Mouse (Mus musculus): ENCODE measurements around the gene Rhox11. TPM values are rescaled to one million over a fixed set of nuclear protein-coding genes. Genes with fewer than 3 reads are reported as not detected.
"Not testable (repeated sequence)": the region's sequence is repeated elsewhere in the genome, so short reads cannot be mapped to it uniquely, and the experiment has no call there.

Gene Rhox11
- polyA plus RNA-seq (2012; ENCODE audit: insufficient read depth, low replicate concordance) = not detected in 2 replicates

DNA sequence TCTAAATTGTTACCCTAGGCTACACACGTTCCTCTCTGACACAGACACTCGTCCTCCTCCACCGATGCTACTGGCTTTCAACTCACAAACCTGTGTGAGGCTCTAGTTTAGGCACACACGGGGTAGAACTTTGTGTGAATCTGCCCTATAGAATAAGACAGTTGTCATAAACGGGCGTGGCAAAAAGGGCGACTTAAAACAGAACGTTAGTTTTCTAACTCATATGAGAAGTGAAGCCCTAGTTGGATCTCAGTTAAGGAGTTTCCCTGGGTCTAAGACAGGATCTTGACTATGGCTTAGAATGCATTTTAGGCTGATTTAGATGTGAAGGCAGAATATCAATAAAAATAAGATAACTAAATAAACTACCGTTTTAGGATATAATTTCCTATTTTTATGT is at the start of gene Rhox11:
Gene Rhox11, minus strand, starts transcription at position 101 of the 400 bp plus-strand sequence.
- no peak within 1 kb of the TSS for H3K4me3 ChIP-seq (replicated peaks)
- peaks cover 8% of the 10 kb centered on the region for H3K27me3 ChIP-seq (replicated peaks)
- no peaks in the 10 kb centered on the region for H3K36me3 ChIP-seq (replicated peaks; ENCODE audit: low read length)
- H3K9me3 ChIP-seq = no peaks in the 10 kb centered on the region
- H3K4me1 ChIP-seq = no peaks in the 10 kb centered on the region
- TF ChIP-seq GATA1 (IDR thresholded peaks at IDR 0.05; ENCODE audit: borderline replicate concordance, low read length) (no peak), FLI1 (IDR thresholded peaks at IDR 0.05; ENCODE audit: low read length) (no peak)

GRCm38 (mm10) chrX:38121478-38121877 is 36.5 kb upstream of the Rhox11 start:
- Histone ChIP-seq H3K27me3 (replicated peaks) (peaks cover 3% of the 10 kb centered on the region), H3K4me1 (no peaks in the 10 kb centered on the region), H3K9me3 (peaks cover 24% of the 10 kb centered on the region), H3K4me3 (replicated peaks) (no peak overlapping the region), H3K36me3 (replicated peaks; ENCODE audit: low read length) (no peaks in the 10 kb centered on the region)
- TF ChIP-seq GATA1 (IDR thresholded peaks at IDR 0.05; ENCODE audit: borderline replicate concordance, low read length) = no peak
- no peak for TF ChIP-seq FLI1 (IDR thresholded peaks at IDR 0.05; ENCODE audit: low read length)

DNA sequence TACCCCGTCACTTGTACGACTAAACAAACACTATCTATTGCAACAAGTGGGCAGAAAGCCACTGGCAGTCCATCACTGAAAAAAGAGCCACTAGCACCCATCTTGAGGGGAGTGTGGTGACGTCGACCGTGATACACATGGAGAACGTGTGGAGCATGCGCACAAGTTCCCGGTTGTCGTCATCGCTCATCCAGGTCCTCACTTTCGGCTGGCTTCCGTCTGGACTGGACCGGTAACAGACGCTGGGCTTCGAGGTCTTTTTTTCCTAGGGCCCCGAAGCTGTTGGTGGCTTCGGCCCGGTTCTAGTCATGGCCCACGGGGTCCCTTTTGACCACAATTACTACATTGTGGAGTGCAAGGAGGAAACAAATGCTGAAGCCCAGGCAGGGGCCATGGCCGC is 36.0 kb upstream of the Rhox11 start, which contains the start of gene Rhox13:
Gene Rhox13, plus strand, starts transcription at position 238 of the 400 bp plus-strand sequence.
- Histone ChIP-seq H3K36me3 (replicated peaks; ENCODE audit: low read length) (no peaks in the 10 kb centered on the region), H3K27me3 (replicated peaks) (peaks cover 3% of the 10 kb centered on the region)
- TF ChIP-seq GATA1 (IDR thresholded peaks at IDR 0.05; ENCODE audit: borderline replicate concordance, low read length) = no peak
- TF ChIP-seq FLI1 (IDR thresholded peaks at IDR 0.05; ENCODE audit: low read length) = no peak

DNA sequence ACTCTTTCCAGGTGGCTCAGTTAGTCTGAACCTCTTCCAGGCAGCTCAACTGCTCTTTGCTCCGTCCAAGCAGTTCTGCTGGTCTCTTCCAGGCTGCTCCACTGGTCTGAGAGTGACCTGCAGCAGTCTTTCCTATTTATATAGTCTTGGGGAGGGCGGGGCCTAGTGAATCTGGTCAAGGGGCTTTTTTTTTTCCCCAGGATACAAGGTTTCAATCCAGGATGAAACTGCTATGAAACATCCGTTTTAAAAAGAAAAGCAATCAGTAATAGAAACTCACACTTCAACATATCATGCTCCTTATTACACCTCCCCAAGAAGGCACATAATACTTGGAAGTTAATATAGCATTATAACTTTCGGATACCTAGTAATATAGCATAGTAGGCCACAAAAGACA is 25.9 kb upstream of the Rhox11 start, which contains the start of gene Rhox12:
Gene Rhox12, minus strand, starts transcription at position 101 of the 400 bp plus-strand sequence.
- no peaks in the 10 kb centered on the region for H3K4me1 ChIP-seq
- no peak within 1 kb of the TSS for H3K4me3 ChIP-seq (replicated peaks)
- H3K9me3 ChIP-seq = no peaks in the 10 kb centered on the region
- TF ChIP-seq GATA1 (IDR thresholded peaks at IDR 0.05; ENCODE audit: borderline replicate concordance, low read length) = no peak
- no peak for TF ChIP-seq FLI1 (IDR thresholded peaks at IDR 0.05; ENCODE audit: low read length)
- peaks cover 18% of the 10 kb centered on the region for H3K27me3 ChIP-seq (replicated peaks)
- no peaks in the 10 kb centered on the region for H3K36me3 ChIP-seq (replicated peaks; ENCODE audit: low read length)

More for the DNA sequence above, 36.0 kb upstream of the Rhox11 start, which contains the start of gene Rhox13:
- H3K9me3 ChIP-seq = peaks cover 24% of the 10 kb centered on the region
- H3K4me3 ChIP-seq (replicated peaks) = no peak within 1 kb of the TSS
- H3K4me1 ChIP-seq = no peaks in the 10 kb centered on the region

DNA sequence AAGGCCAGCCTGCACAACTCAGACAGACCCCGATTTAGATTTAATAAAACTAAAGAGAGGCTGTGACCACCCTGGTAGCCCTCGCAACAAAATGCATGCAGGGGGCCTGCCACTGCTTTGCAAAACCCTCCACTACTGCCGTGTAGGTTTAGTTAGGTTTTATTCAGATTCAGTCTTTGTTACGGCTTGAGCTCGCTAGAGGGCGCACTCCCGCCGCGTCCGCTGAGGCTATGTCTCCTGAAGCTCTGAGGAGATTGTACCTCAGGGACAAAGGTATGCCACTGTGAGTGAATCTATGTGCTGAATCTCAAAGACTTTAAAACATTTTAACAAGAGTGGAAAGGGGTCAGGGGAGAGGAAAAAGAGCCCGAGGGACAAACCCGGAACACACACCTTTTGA is 715 bp downstream of the Rhox11 start:
- Histone ChIP-seq H3K4me1 (no peaks in the 10 kb centered on the region), H3K4me3 (replicated peaks) (no peak overlapping the region), H3K27me3 (replicated peaks) (peaks cover 11% of the 10 kb centered on the region), H3K9me3 (no peaks in the 10 kb centered on the region), H3K36me3 (replicated peaks; ENCODE audit: low read length) (no peaks in the 10 kb centered on the region)
- no peak for TF ChIP-seq GATA1 (IDR thresholded peaks at IDR 0.05; ENCODE audit: borderline replicate concordance, low read length)
- TF ChIP-seq FLI1 (IDR thresholded peaks at IDR 0.05; ENCODE audit: low read length) = no peak

DNA sequence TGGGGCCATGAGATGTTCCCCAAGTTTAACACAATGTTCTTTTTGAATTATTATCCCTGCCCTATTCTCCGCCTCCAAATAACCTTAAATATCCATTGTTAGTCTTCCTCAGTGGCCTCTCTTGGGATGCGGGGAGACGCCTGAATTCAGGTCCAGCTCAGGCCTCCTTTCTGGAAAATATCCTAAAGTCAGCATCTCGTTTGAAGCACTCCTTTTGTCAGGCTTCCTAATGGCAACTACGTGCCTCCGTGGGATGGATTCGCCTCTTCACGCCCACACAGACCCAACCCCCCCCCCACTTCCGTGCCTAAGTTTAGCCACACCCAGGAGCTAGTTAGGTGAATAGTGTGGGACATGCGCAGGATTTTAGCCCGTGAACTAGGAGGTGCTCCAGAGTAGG is 18.8 kb downstream of the Rhox11 start, which contains the start of gene Rhox10:
Gene Rhox10, plus strand, starts transcription at position 301 of the 400 bp plus-strand sequence.
- no peaks in the 10 kb centered on the region for H3K36me3 ChIP-seq (replicated peaks; ENCODE audit: low read length)
- TF ChIP-seq FLI1 (IDR thresholded peaks at IDR 0.05; ENCODE audit: low read length) = no peak
- TF ChIP-seq GATA1 (IDR thresholded peaks at IDR 0.05; ENCODE audit: borderline replicate concordance, low read length) = no peak
- H3K27me3 ChIP-seq (replicated peaks) = peaks cover 9% of the 10 kb centered on the region
- H3K4me1 ChIP-seq = no peaks in the 10 kb centered on the region
- H3K4me3 ChIP-seq (replicated peaks) = no peak within 1 kb of the TSS
- H3K9me3 ChIP-seq = peaks cover 14% of the 10 kb centered on the region; the same call in 1 of the 2 replicates

- H3K4me1 ChIP-seq = no peaks in the 10 kb centered on the region
- no peaks in the 10 kb centered on the region for H3K36me3 ChIP-seq (replicated peaks; ENCODE audit: low read length)
- peaks cover 3% of the 10 kb centered on the region for H3K27me3 ChIP-seq (replicated peaks)
- H3K4me3 ChIP-seq (replicated peaks) = no peak overlapping the region
- TF ChIP-seq GATA1 (IDR thresholded peaks at IDR 0.05; ENCODE audit: borderline replicate concordance, low read length) = no peak
- no peak for TF ChIP-seq FLI1 (IDR thresholded peaks at IDR 0.05; ENCODE audit: low read length)
- peaks cover 11% of the 10 kb centered on the region; the same call in 1 of the 2 replicates for H3K9me3 ChIP-seq
These were observed 23.4 kb downstream of the Rhox11 start for GRCm38 (mm10) chrX:38061544-38061943.

GRCm38 (mm10) chrX:38043014-38043413 is 41.9 kb downstream of the Rhox11 start, which contains the start of gene Btg1-ps2:
TSS of gene Btg1-ps2 (minus strand) at chrX:38043114.
- H3K27me3 ChIP-seq (replicated peaks) = peaks cover 17% of the 10 kb centered on the region
- not testable (repeated sequence) for H3K9me3 ChIP-seq; H3K4me3 ChIP-seq (replicated peaks); H3K36me3 ChIP-seq (replicated peaks; ENCODE audit: low read length); H3K4me1 ChIP-seq

DNA sequence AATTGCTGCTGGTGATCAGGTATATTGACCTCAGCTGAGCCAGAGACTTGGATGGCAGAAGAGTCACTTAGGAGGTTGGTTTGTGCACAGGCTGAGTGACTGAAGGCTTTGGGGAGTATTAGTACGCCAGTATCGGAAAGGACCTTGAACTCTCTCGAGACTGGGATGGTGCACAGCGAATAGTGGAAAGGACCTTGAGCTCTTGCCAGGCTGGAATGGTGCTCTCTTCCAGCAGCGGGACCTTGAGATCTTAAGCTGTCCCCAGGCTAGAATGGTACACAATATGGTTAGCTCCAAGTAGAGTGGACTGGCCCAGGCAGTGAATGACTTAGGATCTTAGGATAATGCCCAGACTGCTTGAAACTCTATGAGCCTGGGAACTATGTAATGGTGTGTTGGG is 45.3 kb downstream of the Rhox11 start:
- Histone ChIP-seq H3K9me3 (peaks cover 3% of the 10 kb centered on the region; the same call in 1 of the 2 replicates), H3K4me1 (no peaks in the 10 kb centered on the region), H3K4me3 (replicated peaks) (no peak overlapping the region), H3K27me3 (replicated peaks) (peaks cover 11% of the 10 kb centered on the region), H3K36me3 (replicated peaks; ENCODE audit: low read length) (no peaks in the 10 kb centered on the region)
- TF ChIP-seq GATA1 (IDR thresholded peaks at IDR 0.05; ENCODE audit: borderline replicate concordance, low read length) = no peak
- no peak for TF ChIP-seq FLI1 (IDR thresholded peaks at IDR 0.05; ENCODE audit: low read length)

GRCm38 (mm10) chrX:38033841-38034240 is 51.1 kb downstream of the Rhox11 start:
- H3K9me3 ChIP-seq = peaks cover 15% of the 10 kb centered on the region; the same call in 1 of the 2 replicates
- no peaks in the 10 kb centered on the region for H3K4me1 ChIP-seq
- no peak for TF ChIP-seq FLI1 (IDR thresholded peaks at IDR 0.05; ENCODE audit: low read length)
- TF ChIP-seq GATA1 (IDR thresholded peaks at IDR 0.05; ENCODE audit: borderline replicate concordance, low read length) = no peak
- H3K4me3 ChIP-seq (replicated peaks) = no peak overlapping the region
- H3K27me3 ChIP-seq (replicated peaks) = peaks cover 16% of the 10 kb centered on the region
- H3K36me3 ChIP-seq (replicated peaks; ENCODE audit: low read length) = no peaks in the 10 kb centered on the region

Other genes with a start within 250 kb of the Rhox11 start
- gene Rhox8, start 206.2 kb downstream of the Rhox11 start, polyA plus RNA-seq (2012; ENCODE audit: insufficient read depth, low replicate concordance) = not detected in 2 replicates
- gene Rhox7b, start 187.9 kb downstream of the Rhox11 start, polyA plus RNA-seq (2012; ENCODE audit: insufficient read depth, low replicate concordance) = not detected in 2 replicates
- not detected in 2 replicates for gene Rhox9, start 183.4 kb downstream of the Rhox11 start, polyA plus RNA-seq (2012; ENCODE audit: insufficient read depth, low replicate concordance)
- not detected in 2 replicates for gene Btg1-ps1, start 66.3 kb downstream of the Rhox11 start, polyA plus RNA-seq (2012; ENCODE audit: insufficient read depth, low replicate concordance)
- gene Btg1-ps2, start 42.0 kb downstream of the Rhox11 start, polyA plus RNA-seq (2012; ENCODE audit: insufficient read depth, low replicate concordance) = not detected in 2 replicates
- gene Rhox10, start 18.7 kb downstream of the Rhox11 start, polyA plus RNA-seq (2012; ENCODE audit: insufficient read depth, low replicate concordance) = not detected in 2 replicates
- not detected in 2 replicates for gene Rhox12, start 25.8 kb upstream of the Rhox11 start, polyA plus RNA-seq (2012; ENCODE audit: insufficient read depth, low replicate concordance)
- gene Rhox13, start 36.1 kb upstream of the Rhox11 start, polyA plus RNA-seq (2012; ENCODE audit: insufficient read depth, low replicate concordance) = not detected in 2 replicates
- 0.15 and 1.9 TPM in 2 replicates for gene Zbtb33, start 104.7 kb upstream of the Rhox11 start, polyA plus RNA-seq (2012; ENCODE audit: insufficient read depth, low replicate concordance)
- not detected in 2 replicates for gene Tmem255a, start 167.3 kb upstream of the Rhox11 start, polyA plus RNA-seq (2012; ENCODE audit: insufficient read depth, low replicate concordance)
- gene Atp1b4, start 231.0 kb upstream of the Rhox11 start, polyA plus RNA-seq (2012; ENCODE audit: insufficient read depth, low replicate concordance) = 0.06 TPM in 1 of 2 replicates, not detected in the other

Data from megakaryocyte, embryonic 14.5 days (primary cell).